Mouse (Mus musculus) kidney, embryonic 16.5 days (tissue): Measurements from ENCODE around the gene Larp1. TPM values are rescaled to one million over a fixed set of nuclear protein-coding genes. Genes with fewer than 3 reads are reported as not detected.
"Not testable (repeated sequence)": the region's sequence is repeated elsewhere in the genome, so short reads cannot be mapped to it uniquely, and the experiment has no call there.

Source experiments
- ATAC-seq: fragments of 200-750 bp; cut with Nextera tagmentation; 2 replicates; pipeline ENCODE4 v1.8.0; 2017; ENCODE audit warnings: moderate TSS enrichment; ENCODE audit not compliant: low FRiP score, low TSS enrichment
- H3K27ac ChIP-seq: fragments of 300-500 bp; sonication (generic); 2 replicates; pipeline ENCODE4 v1.5.1; 2014; ENCODE audit warnings: low read length
- H3K27me3 ChIP-seq: fragments of 300-500 bp; sonication (generic); 2 replicates; pipeline ENCODE4 v1.6.1; 2014; ENCODE audit warnings: low read length, control low read depth, mixed read lengths; ENCODE audit not compliant: insufficient read depth
- H3K36me3 ChIP-seq: fragments of 300-500 bp; sonication (generic); 2 replicates; pipeline ENCODE4 v1.6.1; 2014; ENCODE audit warnings: low read length, control low read depth, mixed read lengths; ENCODE audit not compliant: insufficient read depth
- H3K4me1 ChIP-seq: fragments of 300-500 bp; sonication (generic); 2 replicates; pipeline ENCODE4 v1.6.1; 2014; ENCODE audit warnings: low read length, control low read depth, mixed read lengths; ENCODE audit not compliant: insufficient read depth
- H3K4me2 ChIP-seq: fragments of 300-500 bp; sonication (generic); replicated peaks from 2 replicates; pipeline ENCODE4 v1.6.1; 2014; ENCODE audit warnings: low read depth, low read length
- H3K4me3 ChIP-seq: fragments of 300-500 bp; sonication (generic); 2 replicates; pipeline ENCODE4 v1.5.1; 2014; ENCODE audit warnings: mild to moderate bottlenecking, low read length
- H3K9ac ChIP-seq: fragments of 300-500 bp; sonication (generic); replicated peaks from 2 replicates; pipeline ENCODE4 v1.6.1; 2014; ENCODE audit warnings: low read length
- H3K9me3 ChIP-seq: fragments of 300-500 bp; sonication (generic); 2 replicates; pipeline ENCODE4 v1.6.1; 2016; ENCODE audit warnings: low read length, control low read depth
- WGBS: fragments of 180-500 bp; shearing (Covaris S2); extraction: QIAGEN DNeasy Blood & Tissue Kit; methylation state at CpG from one replicate; pipeline ENCODE4 v1.1.7; 2014; 5-methylcytosine and 5-hydroxymethylcytosine counted together
- polyA plus RNA-seq: library from polyadenylated mRNA; unstranded; fragments of >200 nt; fragmentation: Nextera tagmentation; extraction: Ambion mirVana; gene quantifications from 2 replicates; pipeline ENCODE4 v1.2.1, GENCODE M21; 2015

The Larp1 gene
- polyA plus RNA-seq, 1 experiment from 2014 or later = 18.3 TPM

DNA sequence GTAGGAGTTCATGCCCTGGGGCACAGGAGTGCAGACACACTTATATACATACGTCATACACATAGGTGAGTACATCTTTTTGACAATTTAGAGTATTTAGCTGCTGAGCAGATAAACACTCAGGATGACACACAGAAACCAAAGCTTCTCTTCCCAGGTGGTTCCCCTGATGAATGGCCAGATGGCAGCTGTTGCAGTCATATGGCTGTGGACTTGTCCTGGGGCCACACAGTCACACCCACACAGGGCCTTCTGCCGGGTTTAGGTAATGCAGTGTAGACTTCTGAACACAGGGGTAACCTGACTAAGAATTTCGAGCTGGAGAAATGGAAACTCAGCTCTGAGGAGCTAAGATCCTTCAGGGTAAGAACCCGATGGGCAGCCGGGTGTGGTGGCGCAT lies 72.9 kb downstream of the Larp1 start:
- H3K4me1 ChIP-seq = no peaks in the 10 kb centered on the region
- WGBS = 88% methylated on average over 6 of the region's 6 CpGs
- no peak for ATAC-seq
- no peak overlapping the region for H3K9ac ChIP-seq
- peaks cover 3% of the 10 kb centered on the region; the same call in 1 of the 2 replicates for H3K9me3 ChIP-seq
- H3K27ac ChIP-seq = no peak overlapping the region
- H3K27me3 ChIP-seq = no peaks in the 10 kb centered on the region
- H3K4me2 ChIP-seq = no peak overlapping the region
- H3K4me3 ChIP-seq = no peak overlapping the region
- no peaks in the 10 kb centered on the region for H3K36me3 ChIP-seq

DNA sequence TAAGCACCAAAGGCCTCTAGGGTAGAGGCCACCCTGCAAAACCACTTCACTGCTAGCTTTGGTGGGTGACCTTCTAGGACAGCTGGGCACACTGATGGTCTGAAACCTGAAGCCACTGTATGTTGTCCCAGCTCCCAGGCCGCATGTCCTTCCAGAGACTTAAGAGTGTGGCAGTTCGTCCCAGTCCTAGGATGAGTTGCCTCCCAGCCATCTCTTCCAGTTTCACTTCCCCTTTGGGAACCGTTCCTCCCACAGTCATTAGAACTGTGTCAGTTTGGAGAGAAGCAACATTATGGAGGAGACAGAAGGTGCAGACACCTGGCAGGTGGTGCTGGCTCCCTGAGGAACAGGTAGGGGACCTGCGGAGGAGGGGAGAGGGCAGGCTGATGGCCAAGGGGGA lies 83.7 kb downstream of the Larp1 start:
- H3K27ac ChIP-seq = no peak overlapping the region
- 35% methylated on average over 4 of the region's 4 CpGs for WGBS
- H3K4me1 ChIP-seq = peaks cover 15% of the 10 kb centered on the region
- H3K4me2 ChIP-seq = peak overlapping the region; percentile 50
- peak overlapping the region; percentile 42; the same call in 1 of the 2 replicates for H3K9ac ChIP-seq
- peak overlapping the region; percentile 25 for H3K4me3 ChIP-seq
- H3K36me3 ChIP-seq = no peaks in the 10 kb centered on the region
- ATAC-seq = peak; percentile 8; the same call in 1 of the 2 replicates
- no peaks in the 10 kb centered on the region for H3K9me3 ChIP-seq
- no peaks in the 10 kb centered on the region for H3K27me3 ChIP-seq

DNA sequence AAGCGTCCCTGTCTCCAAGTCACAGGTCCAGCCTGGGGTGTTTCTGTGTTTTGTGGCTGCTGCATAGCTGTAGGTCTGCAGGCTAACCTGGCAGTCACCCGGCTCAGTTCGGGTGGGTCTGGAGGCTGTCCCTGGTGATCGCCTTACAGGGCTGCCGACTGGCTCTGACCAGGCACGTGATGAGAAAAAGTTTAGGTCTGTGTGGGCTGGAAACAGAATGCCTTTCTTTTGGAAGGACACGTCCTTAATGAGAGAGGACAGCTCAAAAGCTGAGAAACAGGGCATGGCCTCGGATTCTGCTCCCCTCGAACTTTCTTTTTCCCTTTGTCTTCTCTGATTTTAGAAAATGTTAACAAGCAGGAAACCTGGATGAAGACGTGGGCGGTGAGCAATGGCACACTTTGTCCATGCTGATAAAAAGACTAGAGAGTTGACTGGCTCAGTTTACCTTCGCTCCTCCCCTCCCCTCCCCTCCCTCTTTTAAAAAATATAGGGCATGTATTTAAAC lies 84.2 kb downstream of the Larp1 start, which contains the start of gene Gm12248:
TSS of gene Gm12248 (minus strand) at position 114 of the 508 bp plus-strand sequence.
- Histone ChIP-seq H3K9me3 (no peaks in the 10 kb centered on the region), H3K9ac (peak within 1 kb of the TSS; percentile 42; the same call in 1 of the 2 replicates), H3K27me3 (no peaks in the 10 kb centered on the region), H3K27ac (no peak within 1 kb of the TSS), H3K4me3 (peak within 1 kb of the TSS; percentile 25), H3K4me1 (peaks cover 15% of the 10 kb centered on the region), H3K36me3 (no peaks in the 10 kb centered on the region), H3K4me2 (peak within 1 kb of the TSS; percentile 50)
- peak; percentile 79 for ATAC-seq
- WGBS = 15% methylated on average over 12 of the region's 12 CpGs

DNA sequence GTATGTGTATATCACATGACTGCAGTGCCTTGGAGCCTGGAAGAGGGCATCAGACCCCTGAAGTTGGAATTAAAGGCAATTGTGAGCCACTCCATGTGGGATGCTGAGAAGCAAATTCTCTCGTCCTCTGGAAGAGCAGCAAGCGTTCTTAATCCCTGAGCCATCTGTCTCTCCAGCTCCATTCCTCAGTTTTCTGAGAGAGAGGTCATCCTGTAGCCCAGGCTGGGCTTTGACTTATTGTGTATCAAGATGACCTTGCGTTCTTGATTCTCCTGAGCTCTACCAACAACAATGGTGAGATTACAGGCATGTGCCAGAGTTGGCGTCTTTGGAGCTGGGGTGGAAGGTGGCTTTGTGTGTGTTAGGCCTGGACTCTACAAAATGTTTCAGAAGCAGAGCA lies 85.9 kb downstream of the Larp1 start:
- H3K9ac ChIP-seq = no peak overlapping the region
- peaks cover 15% of the 10 kb centered on the region for H3K4me1 ChIP-seq
- 88% methylated on average over 4 of the region's 4 CpGs for WGBS
- no peak overlapping the region for H3K27ac ChIP-seq
- no peak for ATAC-seq
- no peaks in the 10 kb centered on the region for H3K36me3 ChIP-seq
- H3K4me2 ChIP-seq = no peak overlapping the region
- H3K27me3 ChIP-seq = peaks cover 4% of the 10 kb centered on the region; the same call in 1 of the 2 replicates
- H3K4me3 ChIP-seq = no peak overlapping the region
- H3K9me3 ChIP-seq = no peaks in the 10 kb centered on the region

DNA sequence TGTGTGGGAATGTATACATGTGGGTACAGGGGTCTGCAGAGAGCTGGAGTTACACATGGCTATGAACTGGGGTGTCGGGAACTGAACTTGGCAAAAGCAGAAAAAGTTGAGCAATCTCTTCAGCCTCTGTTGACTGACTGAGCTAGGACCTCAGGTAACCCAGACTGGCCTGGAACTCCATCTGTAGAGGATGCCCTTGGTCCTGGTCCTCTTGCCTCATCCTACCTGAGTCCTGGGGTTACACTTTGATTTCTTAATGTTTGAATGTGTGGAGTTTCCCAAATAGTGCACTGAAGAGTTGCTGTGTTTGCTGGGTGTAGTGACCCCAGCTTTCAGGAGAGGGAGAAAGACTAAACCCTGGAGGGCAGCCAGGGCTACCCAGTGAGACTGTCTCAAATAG lies 86.7 kb downstream of the Larp1 start:
- H3K27ac ChIP-seq = no peak overlapping the region
- ATAC-seq = no peak

DNA sequence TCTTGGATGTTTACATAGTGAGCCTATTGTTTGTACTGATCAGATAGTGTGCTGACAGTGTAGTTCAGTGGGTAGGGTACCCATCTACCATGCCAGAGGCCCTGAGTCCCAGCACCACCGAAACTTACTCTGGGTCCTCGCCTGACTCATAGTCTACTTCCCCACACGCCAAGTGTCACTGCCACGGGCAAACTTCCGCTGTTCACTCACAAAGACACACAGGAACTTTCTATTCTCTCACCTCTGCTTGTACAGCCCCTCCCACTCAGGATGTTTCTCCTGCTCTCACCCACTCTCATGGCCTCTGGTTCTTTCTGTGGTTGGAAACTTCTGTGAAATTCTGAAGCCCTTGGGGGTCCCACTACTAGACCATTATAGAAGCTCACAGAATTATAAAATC lies 87.3 kb downstream of the Larp1 start:
- Histone ChIP-seq H3K4me2 (no peak overlapping the region), H3K4me1 (peaks cover 15% of the 10 kb centered on the region), H3K9ac (no peak overlapping the region), H3K27me3 (peaks cover 4% of the 10 kb centered on the region; the same call in 1 of the 2 replicates), H3K27ac (no peak overlapping the region), H3K4me3 (no peak overlapping the region), H3K9me3 (no peaks in the 10 kb centered on the region), H3K36me3 (no peaks in the 10 kb centered on the region)
- 75% methylated on average over 5 of the region's 5 CpGs for WGBS
- no peak for ATAC-seq

More for the DNA sequence above, 86.7 kb downstream of the Larp1 start:
- H3K4me1 ChIP-seq = peaks cover 15% of the 10 kb centered on the region
- H3K36me3 ChIP-seq = no peaks in the 10 kb centered on the region
- H3K4me2 ChIP-seq = no peak overlapping the region
- no peak overlapping the region for H3K9ac ChIP-seq
- no peaks in the 10 kb centered on the region for H3K9me3 ChIP-seq
- peaks cover 4% of the 10 kb centered on the region; the same call in 1 of the 2 replicates for H3K27me3 ChIP-seq
- 89% methylated on average over 1 of the region's 1 CpGs for WGBS
- H3K4me3 ChIP-seq = no peak overlapping the region

DNA sequence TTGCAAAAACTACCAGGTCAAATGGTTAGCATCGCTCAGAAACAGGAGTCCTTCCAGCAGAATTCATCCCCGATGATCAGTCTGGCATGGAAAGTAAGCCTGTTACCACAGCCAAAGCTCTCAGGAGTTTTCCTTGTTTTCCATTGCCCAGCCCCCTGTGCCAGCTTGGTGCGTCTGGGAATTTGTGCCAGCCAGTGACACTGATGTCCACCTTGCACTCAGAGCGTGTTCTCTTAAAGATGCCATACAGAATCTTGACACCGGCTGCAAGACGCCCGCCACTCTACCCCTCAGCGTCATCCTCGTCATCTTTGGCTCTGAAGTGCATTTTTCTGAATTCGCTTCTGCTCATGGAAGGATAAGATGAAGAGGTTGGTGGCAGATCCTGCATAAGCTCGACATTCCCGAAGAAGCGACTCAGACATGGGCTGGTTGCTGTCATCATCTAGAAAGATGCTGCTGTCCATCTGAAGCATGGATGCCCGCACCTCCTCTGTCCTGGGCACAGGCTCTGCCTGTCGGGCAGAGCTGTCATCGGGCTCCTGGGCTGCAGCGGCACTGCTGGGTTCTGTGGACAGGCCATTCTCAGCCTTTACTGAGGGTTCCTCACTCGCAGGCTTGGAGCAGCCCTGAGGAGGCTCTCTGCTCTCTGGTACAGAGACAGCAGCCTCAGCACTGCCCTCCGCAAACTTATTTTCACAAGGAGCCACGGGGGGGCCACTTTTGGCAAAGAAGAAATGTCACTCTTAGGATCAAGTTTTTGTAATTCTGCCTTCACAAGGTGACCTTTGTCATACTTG lies 88.2 kb downstream of the Larp1 start:
- 0 out of 2 replicates have a peak, but pooled peaks have one; percentile 33 for ATAC-seq
- Histone ChIP-seq H3K4me3 (peak overlapping the region; percentile 46), H3K9me3 (no peaks in the 10 kb centered on the region), H3K27me3 (peaks cover 4% of the 10 kb centered on the region; the same call in 1 of the 2 replicates), H3K36me3 (no peaks in the 10 kb centered on the region), H3K9ac (no peak overlapping the region), H3K27ac (no peak overlapping the region), H3K4me2 (peak overlapping the region; percentile 79), H3K4me1 (peaks cover 15% of the 10 kb centered on the region)
- 56% methylated on average over 20 of the region's 20 CpGs for WGBS

DNA sequence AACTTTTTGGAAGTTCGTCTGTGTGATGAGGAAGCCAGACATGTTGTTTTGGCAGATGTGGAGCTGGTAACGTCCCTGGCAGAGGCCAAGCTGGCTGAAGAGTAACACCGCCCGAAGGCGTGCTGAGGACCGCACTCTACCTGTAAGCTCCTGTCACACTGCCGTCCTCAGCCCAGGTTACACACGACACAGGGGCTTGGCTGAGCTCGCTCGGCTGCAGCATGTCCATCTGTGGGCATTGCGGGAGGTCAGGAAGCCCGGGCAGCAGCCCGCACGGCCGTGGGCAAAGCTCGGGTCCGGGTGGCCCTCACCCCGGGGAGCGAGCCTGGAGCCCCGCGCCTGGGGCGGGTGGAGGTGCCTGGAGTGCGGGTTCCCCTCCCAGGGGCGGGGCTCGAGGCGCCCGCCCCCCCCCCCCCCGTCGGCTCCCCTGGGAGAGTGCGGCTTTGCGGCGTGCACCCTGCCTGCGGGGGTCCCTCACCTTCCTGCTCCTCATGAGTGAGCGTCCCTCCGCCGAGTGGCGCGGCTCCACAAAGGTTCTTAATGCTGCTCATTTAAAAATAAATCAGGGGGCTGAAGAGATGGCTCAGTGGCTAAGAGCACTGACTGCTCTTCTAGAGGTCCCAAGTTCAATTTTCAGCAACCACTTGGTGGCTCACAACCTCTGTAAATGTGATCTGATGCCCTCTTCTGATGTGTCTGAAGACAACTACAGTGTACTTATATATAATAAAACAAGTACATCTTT lies 88.9 kb downstream of the Larp1 start:
- peak; percentile 60 for ATAC-seq
- no peaks in the 10 kb centered on the region for H3K36me3 ChIP-seq
- peaks cover 7% of the 10 kb centered on the region for H3K4me1 ChIP-seq
- H3K9ac ChIP-seq = peak overlapping the region; percentile 61
- H3K4me3 ChIP-seq = peak overlapping the region; percentile 46
- 2% methylated on average over 30 of the region's 38 CpGs for WGBS
- H3K9me3 ChIP-seq = no peaks in the 10 kb centered on the region
- H3K27ac ChIP-seq = no peak overlapping the region
- H3K4me2 ChIP-seq = peak overlapping the region; percentile 79
- H3K27me3 ChIP-seq = peaks cover 4% of the 10 kb centered on the region; the same call in 1 of the 2 replicates

DNA sequence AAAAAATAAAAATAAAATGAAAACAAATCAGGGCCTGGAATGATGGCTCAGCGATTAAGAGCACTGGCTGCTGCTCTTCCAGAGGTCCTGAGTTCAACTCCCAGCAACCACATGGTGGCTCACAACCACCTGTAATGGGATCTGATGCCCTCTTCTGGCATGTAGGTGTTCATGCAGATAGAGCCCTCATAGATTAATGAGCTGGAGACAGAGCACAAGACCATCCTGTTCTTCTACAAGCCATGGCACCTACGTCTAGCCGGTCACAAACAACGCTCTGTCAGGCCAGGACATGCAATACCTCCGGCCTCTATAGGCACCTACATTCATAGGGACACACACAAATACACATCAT lies 89.5 kb downstream of the Larp1 start:
- H3K27me3 ChIP-seq, H3K9ac ChIP-seq, ATAC-seq, H3K4me1 ChIP-seq, H3K9me3 ChIP-seq, H3K36me3 ChIP-seq, H3K27ac ChIP-seq: not testable (repeated sequence)
- WGBS = 65% methylated on average over 5 of the region's 5 CpGs
- Histone ChIP-seq H3K4me3 (peak overlapping the region; percentile 46; the same call in 1 of the 2 replicates), H3K4me2 (peak overlapping the region; percentile 79)
